Mouse (Mus musculus): ENCODE data around the gene Zfp467.

DNA sequence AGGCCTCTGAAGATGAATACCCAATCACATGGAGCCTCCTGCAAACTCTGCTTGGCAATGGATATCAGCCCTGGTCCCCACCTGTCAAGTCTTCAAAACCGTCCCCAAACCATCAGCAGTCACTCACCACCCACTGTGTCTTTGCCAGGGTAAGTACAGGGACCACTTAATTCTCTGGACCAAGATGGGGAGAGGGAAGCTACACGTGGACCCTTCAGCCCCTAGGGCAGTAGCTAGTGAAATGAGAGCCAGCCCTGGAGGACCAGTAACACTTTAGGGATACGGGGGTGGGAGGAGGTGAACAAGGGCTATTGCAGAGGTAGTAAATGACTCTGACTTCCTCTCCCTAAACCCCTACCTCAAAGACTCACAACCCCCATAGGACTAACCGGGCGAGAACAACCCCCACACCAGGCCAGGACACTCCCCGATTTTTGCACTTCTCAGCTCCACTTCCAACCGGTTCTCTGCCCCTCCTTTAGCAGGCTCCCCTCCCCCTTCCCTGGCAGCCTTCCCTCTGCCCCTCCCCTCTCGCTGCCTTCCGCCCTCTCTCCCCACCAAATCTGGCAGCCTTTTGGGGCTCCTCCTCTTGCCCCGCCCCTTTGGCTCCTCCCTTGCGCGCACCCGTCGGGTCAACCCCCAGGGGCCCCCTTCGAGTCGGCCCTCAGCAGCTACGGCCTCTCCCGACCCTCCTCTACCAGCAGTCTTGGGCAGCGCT lies 1.9 kb downstream of the Zfp467 start:
- TF ChIP-seq POLR2A (IDR thresholded peaks at IDR 0.05; ENCODE audit: low read depth, low read length) (peak; percentile 63), GABPA (IDR thresholded peaks at IDR 0.05; ENCODE audit: insufficient replicate concordance, low read depth, low read length) (no peak), RCOR1 (conservative IDR thresholded peaks at IDR 0.05; ENCODE audit: low read depth, low read length) (no peak), CTCF (conservative IDR thresholded peaks at IDR 0.05 in 1 of 2, IDR thresholded peaks at IDR 0.05 in 1 of 2; ENCODE audit: low read depth in 2 of 2, low read length in 2 of 2) (no peak)

Data from CH12.LX (cell line).